Mouse (Mus musculus) liver, embryonic 14.5 days (tissue): Measurements from ENCODE around the gene Zfpm1. TPM values are rescaled to one million over a fixed set of nuclear protein-coding genes. Genes with fewer than 3 reads are reported as not detected.
"Not testable (repeated sequence)": the region's sequence is repeated elsewhere in the genome, so short reads cannot be mapped to it uniquely, and the experiment has no call there.

Experiments used
- ATAC-seq: fragments of 200-750 bp; cut with Nextera tagmentation; 2 replicates; pipeline ENCODE4 v1.8.0; 2017; ENCODE audit warnings: moderate number of reproducible peaks, mild to moderate bottlenecking, moderate library complexity; ENCODE audit not compliant: insufficient read depth
- DNase-seq, 3 experiments: peaks; one replicate each; pipeline ENCODE4 v3.0.0-alpha.2; 2012 to 2013; ENCODE audit warnings: low read depth in 3 of 3, low spot score in 3 of 3
- H3K27ac ChIP-seq: fragments of 300-500 bp; sonication (generic); 2 replicates; pipeline ENCODE4 v1.5.1; 2014; ENCODE audit warnings: moderate library complexity, mild to moderate bottlenecking, control low read depth, inconsistent platforms
- H3K27me3 ChIP-seq: fragments of 300-500 bp; sonication (generic); 2 replicates; pipeline ENCODE4 v1.6.1; 2014; ENCODE audit warnings: mild to moderate bottlenecking, low read length, moderate library complexity; ENCODE audit not compliant: control insufficient read depth, insufficient read depth
- H3K36me3 ChIP-seq: fragments of 300-500 bp; sonication (generic); replicated peaks from 2 replicates; pipeline ENCODE4 v1.6.1; 2014; ENCODE audit warnings: low read depth; ENCODE audit not compliant: control insufficient read depth, insufficient read depth
- H3K4me1 ChIP-seq, 2 experiments: fragments of 200-500 bp in 1 of 2; fragments of 300-500 bp in 1 of 2; sonication (generic) in 1 of 2; replicated peaks; 2 replicates each; pipeline ENCODE4 v1.6.1; 2012 to 2014; ENCODE audit warnings: antibody characterized with exemption in 1 of 2, inconsistent platforms in 1 of 2, low read length in 1 of 2; ENCODE audit not compliant: control insufficient read depth in 2 of 2, insufficient read depth in 2 of 2
- H3K4me2 ChIP-seq: fragments of 300-500 bp; sonication (generic); 2 replicates; pipeline ENCODE4 v1.6.1; 2014; ENCODE audit warnings: low read depth, mild to moderate bottlenecking, control low read depth, moderate library complexity
- H3K4me3 ChIP-seq, 2 experiments: fragments of 200-500 bp in 1 of 2; fragments of 300-500 bp in 1 of 2; sonication (generic) in 1 of 2; 2 replicates each; pipeline ENCODE4 v1.5.1; 2012 to 2014; ENCODE audit warnings: low read depth in 2 of 2, low read length in 2 of 2, mild to moderate bottlenecking in 2 of 2, control low read depth in 1 of 2, inconsistent platforms in 1 of 2, moderate library complexity in 1 of 2; ENCODE audit not compliant: insufficient read depth in 1 of 2
- H3K9ac ChIP-seq: fragments of 300-500 bp; sonication (generic); replicated peaks from 2 replicates; pipeline ENCODE4 v1.6.1; 2014; ENCODE audit warnings: mild to moderate bottlenecking, control low read depth, moderate library complexity
- H3K9me3 ChIP-seq: fragments of 300-500 bp; sonication (generic); 2 replicates; pipeline ENCODE4 v1.6.1; 2016; ENCODE audit warnings: low read length, mixed read lengths; ENCODE audit not compliant: control insufficient read depth
- CTCF ChIP-seq: IDR thresholded peaks from 2 replicates; pipeline ENCODE4 v1.5.1; 2016; ENCODE audit warnings: antibody characterized with exemption, low read depth, control low read depth
- EP300 ChIP-seq: IDR thresholded peaks from 2 replicates; pipeline ENCODE4 v1.6.1; 2016; ENCODE audit warnings: antibody characterized with exemption, low read depth
- WGBS: fragments of 180-500 bp; shearing (Covaris S2); extraction: QIAGEN DNeasy Blood & Tissue Kit; methylation state at CpG from one replicate; pipeline ENCODE4 v1.1.7; 2014; ENCODE audit not compliant: insufficient replicate concordance; 5-methylcytosine and 5-hydroxymethylcytosine counted together
- polyA plus RNA-seq, 2 experiments: library from polyadenylated mRNA; depleted of rRNA in 1 of 2; stranded (reverse) in 1 of 2; unstranded in 1 of 2; fragments of >200 nt; fragmentation: Nextera tagmentation in 1 of 2; extraction: Ambion mirVana in 1 of 2; gene quantifications; 2 replicates each; pipeline versions ENCODE4 v1.2.1 to v1.2.3; 2012 to 2014

The Zfpm1 gene
- polyA plus RNA-seq, 2 experiments, result 13.3 to 69.6 TPM

DNA sequence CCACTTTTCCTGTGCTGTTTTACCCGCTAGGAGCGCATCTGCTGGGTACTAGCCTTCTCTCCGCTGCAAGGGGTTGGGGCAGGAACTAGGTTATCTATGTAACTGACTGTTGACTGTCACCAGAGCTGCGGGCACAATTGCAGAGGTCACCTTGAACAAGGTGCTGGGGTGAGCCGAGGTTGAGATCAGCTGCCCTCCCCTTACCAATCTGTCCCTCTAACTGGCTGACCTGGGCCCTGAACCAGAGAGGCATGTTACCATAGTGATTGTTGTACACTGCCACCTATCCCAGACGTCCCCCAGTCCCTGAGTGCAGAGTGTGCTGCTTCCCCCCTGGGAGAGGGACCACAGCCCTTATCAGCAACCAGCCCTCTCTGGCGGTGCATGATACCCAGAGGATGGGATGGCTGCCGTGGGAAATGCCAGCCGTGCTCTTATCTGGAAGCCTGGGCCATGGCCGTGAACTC, 39.5 kb downstream of the Zfpm1 start:
- ATAC-seq (peak; percentile 84), DNase-seq (peak; percentile 95 to 96 (median 96))
- H3K4me1 ChIP-seq, result peaks cover 98% of the 10 kb centered on the region in 2 experiments
- H3K9me3 ChIP-seq, result no peaks in the 10 kb centered on the region
- WGBS, result 10% methylated on average over 10 of the region's 10 CpGs
- H3K9ac ChIP-seq, result peak overlapping the region; percentile 67
- peak overlapping the region; percentile 8 to 19 for H3K4me3 ChIP-seq
- TF ChIP-seq EP300 (peak; percentile 100), CTCF (peak; percentile 52)
- peak overlapping the region; percentile 85 for H3K27ac ChIP-seq
- no peaks in the 10 kb centered on the region for H3K27me3 ChIP-seq
- H3K4me2 ChIP-seq, result peak overlapping the region; percentile 64
- H3K36me3 ChIP-seq, result peaks cover 71% of the 10 kb centered on the region

DNA sequence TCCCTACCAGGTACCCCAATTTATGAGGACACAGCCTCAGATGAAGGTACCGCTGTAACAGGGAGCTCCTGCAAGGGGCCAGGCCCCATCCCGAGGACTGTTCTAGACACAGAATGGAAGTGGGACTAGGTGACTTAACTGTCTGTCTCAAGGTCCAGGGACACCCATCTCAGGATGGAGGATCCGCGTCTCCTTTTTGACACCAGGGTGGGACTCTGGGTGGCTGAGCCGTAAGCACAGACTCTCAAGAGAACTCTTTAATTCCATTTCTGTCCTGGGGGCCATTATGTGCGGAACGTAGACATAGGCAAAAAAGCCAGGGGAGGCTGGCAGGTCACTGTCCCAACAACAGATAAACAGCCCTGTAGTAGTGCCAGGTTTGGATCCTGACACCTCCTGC, 40.2 kb downstream of the Zfpm1 start:
- H3K27me3 ChIP-seq, result no peaks in the 10 kb centered on the region
- peaks cover 70% of the 10 kb centered on the region for H3K36me3 ChIP-seq
- DNase-seq (no peak), ATAC-seq (peak; percentile 1; the same call in 1 of the 2 replicates)
- H3K4me1 ChIP-seq, result peaks cover 98% of the 10 kb centered on the region in 2 experiments
- 23% methylated on average over 7 of the region's 7 CpGs for WGBS
- peak overlapping the region; percentile 67 for H3K9ac ChIP-seq
- TF ChIP-seq CTCF (no peak), EP300 (no peak)
- H3K9me3 ChIP-seq, result no peaks in the 10 kb centered on the region
- H3K4me3 ChIP-seq, result peak overlapping the region; percentile 19 to 34
- peak overlapping the region; percentile 85 for H3K27ac ChIP-seq
- peak overlapping the region; percentile 64 for H3K4me2 ChIP-seq

DNA sequence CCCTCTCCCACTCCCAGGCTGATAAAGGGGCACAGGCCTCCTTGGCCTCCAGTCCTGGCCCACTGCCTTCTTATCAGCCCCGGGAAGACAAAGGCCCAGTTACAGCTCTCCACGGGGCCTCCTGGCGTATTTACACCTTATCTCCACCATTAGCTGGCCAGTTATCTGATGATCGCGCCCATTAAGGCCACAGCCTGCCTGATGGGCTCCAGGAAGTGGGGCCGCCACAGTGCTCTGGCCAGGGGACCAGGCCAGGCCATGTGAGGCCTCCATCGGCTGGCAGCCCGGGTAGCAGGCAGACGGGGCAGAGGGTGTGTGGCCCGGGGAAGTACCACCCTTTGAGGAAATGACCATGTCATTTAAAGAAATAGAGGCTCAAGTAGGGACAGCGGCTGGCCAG, 40.9 kb downstream of the Zfpm1 start:
- DNase-seq (peak in 1 of 3 experiments; percentile 68), ATAC-seq (peak; percentile 16)
- WGBS, result 5% methylated on average over 11 of the region's 11 CpGs
- peaks cover 97% of the 10 kb centered on the region in 2 experiments for H3K4me1 ChIP-seq
- peak overlapping the region in 1 of 2 experiments; percentile 19; a peak in 2 of 4 replicates for H3K4me3 ChIP-seq
- no peaks in the 10 kb centered on the region for H3K27me3 ChIP-seq
- TF ChIP-seq CTCF (no peak), EP300 (peak; percentile 69)
- peak overlapping the region; percentile 64 for H3K4me2 ChIP-seq
- H3K27ac ChIP-seq, result peak overlapping the region; percentile 85
- peaks cover 70% of the 10 kb centered on the region for H3K36me3 ChIP-seq
- H3K9ac ChIP-seq, result peak overlapping the region; percentile 67
- no peaks in the 10 kb centered on the region for H3K9me3 ChIP-seq

DNA sequence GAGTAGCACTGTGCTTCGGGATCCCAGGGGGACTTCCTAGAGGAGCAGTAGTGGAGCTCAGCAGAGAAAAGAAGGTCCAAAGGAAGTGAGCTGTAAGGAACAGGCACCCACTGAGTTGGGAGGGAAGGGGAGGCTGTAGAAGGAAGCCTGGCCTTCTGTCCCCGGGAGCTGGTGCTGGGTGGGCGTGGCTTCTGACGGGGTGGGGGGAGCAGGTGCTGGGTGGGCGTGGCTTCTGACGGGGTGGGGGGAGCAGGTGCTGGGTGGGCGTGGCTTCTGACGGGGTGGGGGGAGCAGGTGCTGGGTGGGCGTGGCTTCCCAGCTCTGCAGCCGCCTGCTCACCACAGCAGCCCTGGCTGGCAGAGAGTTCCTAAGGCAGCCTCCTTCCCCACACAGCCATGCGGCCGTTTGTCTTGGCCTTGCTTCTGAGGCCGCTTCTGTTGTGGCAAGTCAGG, 42.0 kb downstream of the Zfpm1 start:
- peaks cover 75% of the 10 kb centered on the region for H3K36me3 ChIP-seq
- ATAC-seq, result peak; percentile 10; the same call in 1 of the 2 replicates
- DNase-seq, H3K27me3 ChIP-seq, H3K9me3 ChIP-seq: not testable (repeated sequence)
- H3K4me3 ChIP-seq, result peak overlapping the region; percentile 2 to 19; a peak in 3 of 4 replicates
- H3K4me1 ChIP-seq, result peaks cover 97% of the 10 kb centered on the region in 2 experiments
- peak overlapping the region; percentile 64 for H3K4me2 ChIP-seq
- H3K27ac ChIP-seq, result peak overlapping the region; percentile 90
- WGBS, result 1% methylated on average over 11 of the region's 13 CpGs
- peak overlapping the region; percentile 67 for H3K9ac ChIP-seq

DNA sequence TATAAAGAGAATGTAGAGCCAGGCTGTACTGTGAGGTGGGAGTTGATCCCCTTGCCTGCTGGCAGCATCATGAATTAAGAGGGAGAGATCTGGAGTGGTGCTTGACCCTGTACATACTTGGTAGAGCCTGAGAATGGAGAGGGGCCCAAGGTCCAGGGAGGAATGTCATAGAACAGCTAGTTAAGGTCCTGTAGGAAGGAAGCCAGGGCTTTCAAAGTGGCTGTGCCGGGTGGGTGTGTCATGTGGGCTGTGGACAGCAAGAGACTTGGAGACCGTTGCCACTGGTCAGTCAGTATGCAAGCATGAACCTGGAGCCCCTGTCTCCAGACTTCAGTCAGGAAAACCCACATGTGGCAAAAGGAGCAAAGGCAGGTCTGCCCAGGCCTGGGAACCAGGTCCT, 43.3 kb downstream of the Zfpm1 start:
- peak overlapping the region; percentile 90 for H3K27ac ChIP-seq

More for the DNA sequence above, 43.3 kb downstream of the Zfpm1 start:
- no peak overlapping the region for H3K4me3 ChIP-seq
- peak overlapping the region; percentile 50 for H3K9ac ChIP-seq
- H3K4me1 ChIP-seq, result peaks cover 97% of the 10 kb centered on the region in 2 experiments
- TF ChIP-seq CTCF (no peak), EP300 (no peak)
- 62% methylated on average over 2 of the region's 2 CpGs for WGBS
- H3K9me3 ChIP-seq, result no peaks in the 10 kb centered on the region
- H3K4me2 ChIP-seq, result peak overlapping the region; percentile 49
- peaks cover 83% of the 10 kb centered on the region for H3K36me3 ChIP-seq
- no peak for ATAC-seq
- no peaks in the 10 kb centered on the region for H3K27me3 ChIP-seq
- no peak for DNase-seq
